Mouse (Mus musculus): Measurements from ENCODE around the gene H2al1c.

- TF ChIP-seq POLR2A (IDR thresholded peaks at IDR 0.05; ENCODE audit: control insufficient read depth, extremely low read depth, insufficient read depth, low read length, poor library complexity) (no peak), CTCF (IDR thresholded peaks at IDR 0.05; ENCODE audit: borderline replicate concordance, control insufficient read depth, extremely low read depth, insufficient read depth, low read length, poor library complexity) (no peak)
These were observed 37.7 kb upstream of the H2al1c start for GRCm38 (mm10) chrX:11267791-11268190.

All from thymus, adult 2 months (tissue).